Mouse (Mus musculus) heart, adult 8-10 months (tissue): ENCODE data around the gene Mex3b. TPM values are rescaled to one million over a fixed set of nuclear protein-coding genes. Genes with fewer than 3 reads are reported as not detected.

Source experiments
- DNase-seq: peaks from one replicate; pipeline ENCODE4 v3.0.0; 2022; ENCODE audit warnings: low spot score
- total RNA-seq, 4 experiments: library from RNA; stranded (reverse); gene quantifications; 2 replicates each; pipeline ENCODE4 v1.2.4; 2022

Gene Mex3b
- total RNA-seq, 4 experiments from 2014 or later, result 1.1 to 1.3 (median 1.3) TPM

- peak; percentile 89 for DNase-seq
Measured at GRCm38 (mm10) chr7:82866486-82867270, 455 bp upstream of the Mex3b start.

GRCm38 (mm10) chr7:82868309-82869230 is 1.4 kb downstream of the Mex3b start:
- peak; percentile 6 for DNase-seq

GRCm38 (mm10) chr7:82869231-82870147 is 2.4 kb downstream of the Mex3b start:
- no peak for DNase-seq

GRCm38 (mm10) chr7:82870148-82870513 is 3.0 kb downstream of the Mex3b start:
- no peak for DNase-seq

GRCm38 (mm10) chr7:82876551-82876950 is 9.4 kb downstream of the Mex3b start:
- no peak for DNase-seq

GRCm38 (mm10) chr7:82880016-82880415 is 12.9 kb downstream of the Mex3b start:
- DNase-seq, result no peak

GRCm38 (mm10) chr7:82880700-82881099 is 13.6 kb downstream of the Mex3b start:
- DNase-seq, result no peak

GRCm38 (mm10) chr7:82890317-82890850 is 23.3 kb downstream of the Mex3b start:
- no peak for DNase-seq

- no peak for DNase-seq
Measured at GRCm38 (mm10) chr7:82890875-82891515, 23.9 kb downstream of the Mex3b start.

- DNase-seq, result no peak
Measured at GRCm38 (mm10) chr7:82894366-82894765, 27.2 kb downstream of the Mex3b start.

GRCm38 (mm10) chr7:82895606-82896005 is 28.5 kb downstream of the Mex3b start:
- no peak for DNase-seq

- DNase-seq, result no peak
Measured at GRCm38 (mm10) chr7:82896750-82897149, 29.6 kb downstream of the Mex3b start.

- DNase-seq, result no peak
Measured at GRCm38 (mm10) chr7:82899459-82900297, 32.5 kb downstream of the Mex3b start.

GRCm38 (mm10) chr7:82903006-82903405 is 35.9 kb downstream of the Mex3b start:
- no peak for DNase-seq

- DNase-seq, result no peak
Measured at GRCm38 (mm10) chr7:82905527-82905926, 38.4 kb downstream of the Mex3b start.

- no peak for DNase-seq
Measured at GRCm38 (mm10) chr7:82907081-82907480, 39.9 kb downstream of the Mex3b start.

- no peak for DNase-seq
Measured at GRCm38 (mm10) chr7:82910536-82911384, 43.6 kb downstream of the Mex3b start.

- DNase-seq, result no peak
Measured at GRCm38 (mm10) chr7:82911501-82911900, 44.4 kb downstream of the Mex3b start.

GRCm38 (mm10) chr7:82914297-82914696 is 47.2 kb downstream of the Mex3b start:
- DNase-seq, result no peak
